Mouse (Mus musculus) gastrocnemius, postnatal 25 days (tissue): ENCODE measurements around the gene Etl4. TPM values are rescaled to one million over a fixed set of nuclear protein-coding genes. Genes with fewer than 3 reads are reported as not detected.

ENCODE experiments used
- DNase-seq: peaks from one replicate; pipeline ENCODE4 v3.0.0; 2022
- total RNA-seq, 2 experiments: library from RNA; stranded (reverse); gene quantifications; 1 replicate in 1 of 2; 2 replicates in 1 of 2; pipeline ENCODE4 v1.2.3; 2021

Etl4 gene
- total RNA-seq, 2 experiments from 2014 or later, result 23.6 to 43.0 TPM

GRCm38 (mm10) chr2:20568456-20568855, 658.9 kb downstream of the Etl4 start:
- no peak for DNase-seq

GRCm38 (mm10) chr2:20571940-20572339, 662.4 kb downstream of the Etl4 start:
- no peak for DNase-seq

DNA sequence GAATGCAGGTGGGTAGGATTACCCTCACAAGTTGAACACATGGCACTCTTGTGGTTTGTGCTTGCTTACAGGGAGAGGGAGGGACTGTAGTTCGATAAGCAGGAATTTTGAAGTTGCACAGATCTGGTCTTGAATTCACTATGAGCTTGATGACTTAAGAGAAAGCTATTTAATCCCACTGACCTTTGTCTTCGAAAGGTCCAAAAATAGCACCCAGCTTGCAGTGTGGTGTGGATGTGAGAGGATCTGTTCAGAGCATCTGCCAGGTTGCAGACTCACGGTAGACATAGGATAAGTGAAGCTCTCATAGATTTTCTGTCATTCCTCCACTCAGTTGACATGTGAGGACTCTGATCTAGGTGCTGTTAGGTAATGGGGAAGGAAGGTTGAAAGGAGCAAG, 670.8 kb downstream of the Etl4 start:
- DNase-seq, result peak; percentile 27

DNA sequence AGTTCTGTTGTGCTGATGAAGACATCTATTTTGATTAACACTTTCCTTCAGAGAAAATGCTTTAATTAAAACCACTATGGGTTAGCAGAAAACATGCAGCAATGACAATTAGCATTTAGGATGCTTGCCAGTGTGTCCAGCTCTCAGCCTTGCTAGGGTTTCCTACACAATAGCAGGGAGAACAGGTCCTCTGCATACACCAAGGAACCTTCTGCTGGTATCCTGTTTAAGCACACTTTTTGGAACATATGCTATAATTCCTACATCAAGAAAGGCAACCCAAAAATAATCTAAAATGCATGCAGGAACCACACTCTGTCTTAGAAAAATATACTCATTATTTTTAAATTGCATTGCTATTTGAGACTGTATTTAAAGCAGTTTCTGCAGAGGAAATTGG, 673.5 kb downstream of the Etl4 start:
- DNase-seq, result no peak

- DNase-seq, result no peak
Measured at GRCm38 (mm10) chr2:20583562-20584153, 674.1 kb downstream of the Etl4 start.

GRCm38 (mm10) chr2:20587913-20588312, 678.3 kb downstream of the Etl4 start:
- DNase-seq, result no peak

- DNase-seq, result no peak
Measured at GRCm38 (mm10) chr2:20588631-20589030, 679.1 kb downstream of the Etl4 start.

DNA sequence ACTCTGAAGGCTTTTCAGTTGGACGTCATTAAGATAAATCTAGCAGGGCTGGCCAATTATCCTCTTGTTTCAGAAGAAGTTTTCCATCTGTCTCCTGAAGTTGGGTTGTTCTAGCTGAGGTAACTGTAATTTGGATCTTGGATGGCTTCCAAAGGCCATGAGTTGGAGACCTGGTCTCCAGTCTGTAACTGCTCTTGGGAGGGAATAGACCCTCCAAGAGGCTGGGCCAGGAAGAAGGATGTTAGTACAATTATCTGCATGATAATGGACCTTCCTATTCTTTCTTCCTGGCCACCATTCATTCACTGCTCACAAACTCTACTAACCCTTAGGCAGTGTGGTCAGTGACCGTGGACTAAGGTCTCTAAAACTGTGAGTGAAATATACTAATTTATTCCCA, 684.5 kb downstream of the Etl4 start:
- no peak for DNase-seq

- DNase-seq, result no peak
Measured at GRCm38 (mm10) chr2:20595000-20595399, 685.4 kb downstream of the Etl4 start.

GRCm38 (mm10) chr2:20596558-20596957, 687.0 kb downstream of the Etl4 start:
- no peak for DNase-seq

DNA sequence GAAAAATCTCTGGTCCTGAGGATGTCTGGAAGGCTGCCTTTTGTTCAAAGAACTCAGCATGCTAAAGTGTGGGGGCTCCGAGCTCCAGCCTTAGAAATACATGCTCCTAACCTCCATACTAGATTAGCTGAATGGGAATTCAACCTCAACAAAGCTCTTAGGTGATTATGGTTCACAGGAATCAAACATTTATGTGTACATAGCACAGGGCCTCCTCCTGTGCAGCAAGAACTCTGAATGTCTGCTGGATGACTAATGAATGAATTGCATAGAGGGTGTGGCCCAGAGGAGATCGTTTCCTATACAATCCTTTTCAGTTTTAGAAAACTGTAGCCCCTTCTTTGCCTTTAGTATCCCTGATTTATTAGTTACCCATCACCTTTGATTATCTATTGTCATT, 687.6 kb downstream of the Etl4 start:
- DNase-seq, result no peak

DNA sequence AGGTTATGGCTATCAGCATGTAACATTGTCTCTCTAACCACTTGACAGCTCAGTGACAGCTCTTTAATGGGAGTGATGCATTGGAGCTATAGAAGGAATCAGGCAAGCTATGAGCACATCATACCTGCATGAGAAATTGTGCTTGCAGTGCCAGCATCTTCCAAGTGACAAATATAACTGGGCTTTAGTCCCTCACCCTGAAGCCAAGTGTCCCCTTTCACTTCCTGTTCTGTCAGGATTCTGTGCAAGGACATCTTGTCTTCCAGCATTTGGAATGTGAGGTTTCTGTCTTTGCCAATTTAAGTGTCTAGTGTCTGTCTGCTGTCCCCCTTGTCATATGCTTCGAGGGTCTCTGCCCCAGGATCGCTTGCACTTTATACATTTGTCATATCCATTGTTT, 693.1 kb downstream of the Etl4 start:
- DNase-seq, result peak; percentile 10

- no peak for DNase-seq
Measured at GRCm38 (mm10) chr2:20603536-20603935, 694.0 kb downstream of the Etl4 start.

DNA sequence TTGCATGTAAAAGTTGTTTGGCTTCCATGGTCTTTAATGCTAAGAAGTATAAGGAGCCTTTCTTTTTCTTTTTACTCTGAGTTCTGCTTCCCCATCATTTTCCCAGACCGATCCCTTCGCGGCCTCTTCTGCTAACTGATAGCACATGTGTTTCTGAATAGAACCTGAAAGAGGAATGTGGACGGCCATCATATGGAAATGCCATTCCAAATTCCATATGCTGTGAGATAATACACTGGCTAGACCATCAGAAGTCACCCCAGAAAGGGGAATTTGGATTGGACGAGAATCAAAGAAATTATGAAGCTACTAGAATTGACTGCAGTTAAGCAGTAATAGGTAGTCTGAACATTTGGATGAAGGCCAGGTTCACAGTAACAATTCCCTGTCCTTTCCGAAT, 694.4 kb downstream of the Etl4 start:
- DNase-seq, result no peak

GRCm38 (mm10) chr2:20609203-20609602, 699.6 kb downstream of the Etl4 start:
- no peak for DNase-seq

- no peak for DNase-seq
Measured at GRCm38 (mm10) chr2:20615948-20616347, 706.4 kb downstream of the Etl4 start.

DNA sequence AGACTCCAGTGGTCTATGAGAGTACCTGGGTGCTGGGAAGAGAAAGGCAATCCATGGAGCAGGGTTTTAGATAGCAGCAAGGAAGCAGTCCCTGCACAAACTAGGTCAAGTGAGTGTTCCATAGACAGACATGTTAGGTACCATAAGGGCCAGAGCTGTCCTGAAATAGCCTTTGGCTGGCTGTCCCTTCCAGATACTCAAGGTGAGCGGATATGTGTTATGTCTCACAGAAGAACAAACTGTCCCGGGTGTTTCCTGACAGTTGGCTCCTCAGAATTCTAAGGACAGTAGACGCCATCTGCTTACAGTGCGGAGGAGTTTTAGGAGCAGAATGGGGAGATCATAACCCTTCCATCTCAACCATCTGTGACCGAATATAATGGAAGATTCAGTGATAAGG, 708.8 kb downstream of the Etl4 start:
- DNase-seq, result peak; percentile 41

- DNase-seq, result no peak
Measured at GRCm38 (mm10) chr2:20619881-20620280, 710.3 kb downstream of the Etl4 start.

GRCm38 (mm10) chr2:20629156-20629712, 719.7 kb downstream of the Etl4 start:
- DNase-seq, result no peak

GRCm38 (mm10) chr2:20638604-20639003, 729.0 kb downstream of the Etl4 start:
- no peak for DNase-seq

DNA sequence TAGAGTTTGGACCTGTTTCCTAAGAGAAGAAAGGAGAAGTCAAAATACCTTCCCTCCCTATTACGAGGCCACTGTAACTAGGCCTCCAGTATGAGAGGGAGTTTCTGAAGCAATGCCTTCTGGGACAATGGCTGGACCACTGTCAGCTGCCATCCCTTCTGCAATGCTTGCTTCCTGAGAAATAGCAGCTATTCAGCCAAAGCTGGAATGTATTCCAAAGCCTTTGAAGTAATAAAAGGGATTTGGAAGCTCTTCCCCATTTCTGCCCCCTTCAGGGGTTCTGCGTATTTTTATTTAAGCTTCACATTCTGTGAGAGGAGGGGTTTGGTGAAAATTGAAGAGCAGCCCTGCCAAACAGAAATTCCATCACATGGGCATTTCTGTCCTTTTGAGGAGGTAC, 730.1 kb downstream of the Etl4 start:
- DNase-seq, result no peak

GRCm38 (mm10) chr2:20642818-20643217, 733.2 kb downstream of the Etl4 start:
- peak; percentile 87 for DNase-seq

DNA sequence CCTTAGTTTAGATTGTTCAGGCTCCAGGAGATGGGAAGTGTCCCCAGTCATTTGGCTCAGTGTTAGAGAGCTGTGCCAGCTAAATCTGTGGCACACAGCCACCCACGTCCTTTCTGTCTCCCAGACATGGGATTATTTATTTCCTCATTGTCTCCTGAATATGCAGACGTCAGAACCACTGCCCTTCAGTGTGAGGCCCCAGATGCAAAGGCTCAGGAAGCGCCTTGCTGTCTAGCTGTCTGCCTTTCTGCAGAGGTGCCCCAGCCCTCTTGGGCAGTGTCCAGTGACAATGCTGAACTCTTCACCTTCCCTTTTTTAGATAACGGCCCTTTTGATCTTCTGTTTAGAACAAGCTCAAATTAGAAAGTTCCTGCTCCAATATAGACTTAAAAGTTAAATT, 740.2 kb downstream of the Etl4 start:
- DNase-seq, result peak; percentile 10

- no peak for DNase-seq
Measured at GRCm38 (mm10) chr2:20653116-20653515, 743.5 kb downstream of the Etl4 start.

- DNase-seq, result no peak
Measured at GRCm38 (mm10) chr2:20654058-20654457, 744.5 kb downstream of the Etl4 start.
